Mouse (Mus musculus) erythroblast, embryonic 14.5 days (primary cell): ENCODE results near the gene Efhd1. TPM values are rescaled to one million over a fixed set of nuclear protein-coding genes. Genes with fewer than 3 reads are reported as not detected.

Source experiments
- H3K27me3 ChIP-seq: 2 replicates; pipeline ENCODE4 v1.6.1; 2012; ENCODE audit warnings: inconsistent platforms; ENCODE audit not compliant: control insufficient read depth
- H3K36me3 ChIP-seq: 2 replicates; pipeline ENCODE4 v1.6.1; 2012; ENCODE audit warnings: mild to moderate bottlenecking, inconsistent platforms; ENCODE audit not compliant: control insufficient read depth
- H3K4me1 ChIP-seq: 2 replicates; pipeline ENCODE4 v1.6.1; 2012; ENCODE audit warnings: inconsistent platforms; ENCODE audit not compliant: control insufficient read depth
- H3K4me3 ChIP-seq: replicated peaks from 2 replicates; pipeline ENCODE3; 2012; ENCODE audit warnings: moderate library complexity, mild to moderate bottlenecking, inconsistent platforms
- H3K9me3 ChIP-seq: 2 replicates; pipeline ENCODE4 v1.6.1; 2012; ENCODE audit warnings: low read length, inconsistent platforms, mixed read lengths; ENCODE audit not compliant: control insufficient read depth
- GATA1 ChIP-seq: IDR thresholded peaks from 2 replicates; pipeline ENCODE4 v1.6.1; 2012; ENCODE audit warnings: low read length, inconsistent platforms, mixed read lengths
- TAL1 ChIP-seq: IDR thresholded peaks from 3 replicates; pipeline ENCODE4 v1.6.1; 2012; ENCODE audit warnings: low read length, inconsistent platforms, mixed read lengths
- polyA plus RNA-seq: library from polyadenylated mRNA; stranded (reverse); fragments of >175 nt; gene quantifications from 2 replicates; pipeline ENCODE4 v1.2.3, GENCODE M21; 2012

Efhd1 gene
- polyA plus RNA-seq, 1 experiment: not detected

DNA sequence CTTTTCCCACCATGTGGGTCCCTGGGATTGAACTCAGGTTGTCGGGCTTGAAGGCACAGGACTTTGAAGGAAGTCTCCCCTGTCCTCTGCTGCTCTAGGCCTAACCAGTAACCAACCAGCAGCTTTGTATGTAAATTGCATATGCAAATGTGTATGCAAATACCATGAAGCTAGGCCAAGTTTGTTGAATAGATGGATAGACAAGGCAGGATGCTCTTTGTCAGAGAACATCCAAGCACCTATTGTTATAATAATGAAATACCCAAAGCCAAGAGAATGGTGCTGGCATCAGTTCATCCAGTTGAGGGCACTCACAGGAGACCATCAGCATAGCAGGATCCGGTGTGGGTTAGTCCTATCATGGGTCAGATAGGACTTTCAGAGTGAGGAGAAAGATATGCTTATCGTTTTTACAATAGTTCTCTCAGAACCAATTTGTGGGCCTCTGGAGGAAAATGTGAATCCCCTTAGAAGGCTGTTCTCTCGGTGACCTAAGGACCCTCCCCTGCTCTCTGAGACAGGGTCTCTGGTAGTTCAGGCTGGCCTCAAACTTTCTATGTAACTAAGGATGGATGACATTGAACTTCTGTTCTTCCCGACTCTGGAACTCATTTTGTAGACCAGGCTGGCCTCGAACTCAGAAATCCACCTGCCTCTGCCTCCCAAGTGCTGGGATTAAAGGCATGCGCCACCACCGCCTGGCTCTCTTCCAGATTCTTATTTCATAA is 49.8 kb downstream of the Efhd1 start:
- Histone ChIP-seq H3K36me3 (no peaks in the 10 kb centered on the region), H3K9me3 (no peaks in the 10 kb centered on the region), H3K4me3 (no peak overlapping the region), H3K27me3 (0 out of 2 replicates have a peak, but pooled peaks cover 3% of the 10 kb centered on the region), H3K4me1 (no peaks in the 10 kb centered on the region)
- no peak for TF ChIP-seq GATA1
- no peak for TF ChIP-seq TAL1

DNA sequence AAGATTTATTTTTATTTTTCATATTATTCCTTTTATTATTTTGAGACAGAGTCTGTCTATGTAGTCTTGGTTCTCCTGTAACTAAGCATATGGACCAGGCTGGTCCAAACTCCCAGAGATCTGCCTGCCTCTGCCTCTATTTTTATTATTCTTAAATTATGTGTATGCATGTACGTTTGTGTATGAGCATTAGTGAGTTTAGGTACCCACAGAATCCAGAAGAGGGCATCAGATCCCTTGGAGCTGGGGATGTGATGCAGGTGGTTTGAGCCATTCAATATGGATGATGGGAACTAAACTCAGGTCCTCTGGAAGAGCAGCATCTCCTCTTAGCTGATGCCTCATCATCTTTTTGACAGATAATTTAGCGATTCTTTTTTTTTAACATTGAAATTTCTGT is 51.3 kb downstream of the Efhd1 start:
- Histone ChIP-seq H3K27me3 (no peaks in the 10 kb centered on the region), H3K36me3 (no peaks in the 10 kb centered on the region), H3K9me3 (peaks cover 8% of the 10 kb centered on the region), H3K4me1 (no peaks in the 10 kb centered on the region), H3K4me3 (no peak overlapping the region)
- TF ChIP-seq GATA1 (no peak), TAL1 (no peak)

DNA sequence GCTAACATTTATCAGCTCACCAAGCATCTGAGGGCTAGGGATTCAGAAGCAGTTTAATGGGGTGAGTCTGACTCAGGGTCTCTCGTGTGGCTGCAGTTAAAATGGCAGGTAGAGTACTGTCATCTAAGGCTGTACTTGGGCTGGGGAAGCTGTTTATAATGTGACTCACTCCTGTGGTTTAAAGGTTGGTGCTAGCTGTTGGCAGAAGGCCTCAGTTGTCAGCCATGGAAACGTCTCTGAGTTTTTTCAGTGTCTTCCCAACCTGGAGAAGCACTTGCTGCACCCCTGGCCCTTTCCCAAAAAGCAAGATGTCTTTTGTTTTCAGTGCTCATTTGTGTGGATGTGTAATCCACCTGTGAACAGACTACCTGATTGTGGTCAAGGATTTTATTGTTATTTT is 51.7 kb downstream of the Efhd1 start:
- H3K9me3 ChIP-seq: peaks cover 11% of the 10 kb centered on the region
- H3K4me3 ChIP-seq: no peak overlapping the region

GRCm38 (mm10) chr1:87316672-87317071 is 52.5 kb downstream of the Efhd1 start:
- peaks cover 16% of the 10 kb centered on the region for H3K9me3 ChIP-seq
- H3K4me1 ChIP-seq: no peaks in the 10 kb centered on the region
- TF ChIP-seq TAL1: no peak
- H3K36me3 ChIP-seq: no peaks in the 10 kb centered on the region
- H3K4me3 ChIP-seq: no peak overlapping the region
- no peaks in the 10 kb centered on the region for H3K27me3 ChIP-seq

More for the DNA sequence above, 51.7 kb downstream of the Efhd1 start:
- Histone ChIP-seq H3K27me3 (no peaks in the 10 kb centered on the region), H3K36me3 (no peaks in the 10 kb centered on the region), H3K4me1 (no peaks in the 10 kb centered on the region)
- TF ChIP-seq GATA1 (no peak), TAL1 (no peak)

DNA sequence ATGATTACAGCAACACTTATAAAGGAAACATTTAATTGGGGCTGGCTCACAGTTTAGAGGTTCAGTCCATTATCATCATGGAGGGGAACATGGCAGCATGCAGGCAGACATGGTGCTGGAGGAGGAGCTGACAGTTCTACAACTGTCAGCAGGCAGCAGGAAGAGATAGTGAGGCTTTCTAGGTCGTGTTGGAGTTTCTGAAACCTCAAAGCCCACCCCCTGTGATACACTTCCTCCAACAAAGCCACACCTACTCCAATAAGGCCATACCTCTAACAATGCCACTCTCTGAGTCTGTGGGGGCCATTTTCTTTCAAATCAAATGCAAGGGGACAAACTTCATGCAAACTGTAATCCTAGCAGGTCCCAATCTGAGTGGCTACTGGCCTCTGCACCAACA is 56.9 kb downstream of the Efhd1 start:
- TF ChIP-seq TAL1 (no peak), GATA1 (no peak)
- Histone ChIP-seq H3K27me3 (no peaks in the 10 kb centered on the region), H3K4me1 (peaks cover 1% of the 10 kb centered on the region), H3K9me3 (peaks cover 16% of the 10 kb centered on the region), H3K4me3 (no peak overlapping the region), H3K36me3 (no peaks in the 10 kb centered on the region)

DNA sequence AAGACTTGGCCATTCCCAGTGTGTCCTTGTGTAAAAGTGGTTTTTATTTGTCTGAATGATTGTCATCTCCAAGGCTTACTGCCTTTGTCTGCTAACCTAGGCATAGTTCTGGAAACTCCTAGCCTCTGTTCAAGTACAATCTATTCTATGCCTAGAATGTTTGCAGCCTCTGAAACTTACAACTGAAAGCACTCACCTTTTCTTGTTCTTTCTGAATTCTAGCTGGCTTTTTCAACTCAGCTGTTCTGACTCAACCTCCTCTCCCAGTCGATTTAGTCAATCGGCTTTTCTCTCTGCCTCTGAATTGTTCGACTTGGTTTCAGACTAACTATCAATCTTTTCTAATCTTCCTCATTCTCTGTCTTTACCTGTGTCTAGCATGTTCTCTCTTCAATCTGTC is 58.6 kb downstream of the Efhd1 start:
- peaks cover 12% of the 10 kb centered on the region for H3K4me1 ChIP-seq
- TF ChIP-seq GATA1: no peak
- TF ChIP-seq TAL1: no peak
- no peak overlapping the region for H3K4me3 ChIP-seq
- H3K9me3 ChIP-seq: peaks cover 16% of the 10 kb centered on the region
- H3K27me3 ChIP-seq: no peaks in the 10 kb centered on the region
- H3K36me3 ChIP-seq: no peaks in the 10 kb centered on the region

GRCm38 (mm10) chr1:87324649-87325048 is 60.5 kb downstream of the Efhd1 start:
- H3K27me3 ChIP-seq: no peaks in the 10 kb centered on the region
- H3K9me3 ChIP-seq: peaks cover 14% of the 10 kb centered on the region
- peaks cover under 1% of the 10 kb centered on the region for H3K36me3 ChIP-seq
- TF ChIP-seq GATA1 (no peak), TAL1 (no peak)
- H3K4me1 ChIP-seq: peaks cover 30% of the 10 kb centered on the region
- no peak overlapping the region for H3K4me3 ChIP-seq

DNA sequence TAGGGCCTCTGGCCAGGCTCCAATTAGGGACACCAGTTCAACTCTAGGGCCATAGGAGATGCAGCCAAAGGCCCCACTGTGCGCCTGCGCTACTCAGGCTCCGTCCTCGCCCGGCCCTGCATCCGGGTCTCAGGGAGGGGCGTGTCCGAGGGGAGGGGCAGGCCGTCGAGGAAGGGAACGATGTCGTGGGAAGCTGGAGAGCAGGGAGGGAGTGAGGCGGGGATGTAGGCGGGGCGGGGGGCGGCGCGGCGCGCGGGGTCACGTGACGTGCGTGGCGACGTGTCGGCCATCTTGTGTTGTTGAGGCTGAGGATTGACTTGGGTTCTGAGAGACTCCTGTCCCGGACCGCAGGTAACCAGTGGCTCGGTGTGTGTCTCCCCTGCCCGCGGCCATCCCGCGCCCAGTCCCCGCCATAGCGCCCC is 62.6 kb downstream of the Efhd1 start, which contains the start of gene Gigyf2:
Gene Gigyf2 (plus strand): TSS at position 257 of the 422 bp plus-strand sequence.
- H3K4me3 ChIP-seq: peak within 1 kb of the TSS; percentile 100
- H3K4me1 ChIP-seq: peaks cover 36% of the 10 kb centered on the region
- TF ChIP-seq GATA1 (no peak), TAL1 (no peak)
- H3K27me3 ChIP-seq: no peaks in the 10 kb centered on the region
- peaks cover 13% of the 10 kb centered on the region for H3K36me3 ChIP-seq
- no peaks in the 10 kb centered on the region for H3K9me3 ChIP-seq

DNA sequence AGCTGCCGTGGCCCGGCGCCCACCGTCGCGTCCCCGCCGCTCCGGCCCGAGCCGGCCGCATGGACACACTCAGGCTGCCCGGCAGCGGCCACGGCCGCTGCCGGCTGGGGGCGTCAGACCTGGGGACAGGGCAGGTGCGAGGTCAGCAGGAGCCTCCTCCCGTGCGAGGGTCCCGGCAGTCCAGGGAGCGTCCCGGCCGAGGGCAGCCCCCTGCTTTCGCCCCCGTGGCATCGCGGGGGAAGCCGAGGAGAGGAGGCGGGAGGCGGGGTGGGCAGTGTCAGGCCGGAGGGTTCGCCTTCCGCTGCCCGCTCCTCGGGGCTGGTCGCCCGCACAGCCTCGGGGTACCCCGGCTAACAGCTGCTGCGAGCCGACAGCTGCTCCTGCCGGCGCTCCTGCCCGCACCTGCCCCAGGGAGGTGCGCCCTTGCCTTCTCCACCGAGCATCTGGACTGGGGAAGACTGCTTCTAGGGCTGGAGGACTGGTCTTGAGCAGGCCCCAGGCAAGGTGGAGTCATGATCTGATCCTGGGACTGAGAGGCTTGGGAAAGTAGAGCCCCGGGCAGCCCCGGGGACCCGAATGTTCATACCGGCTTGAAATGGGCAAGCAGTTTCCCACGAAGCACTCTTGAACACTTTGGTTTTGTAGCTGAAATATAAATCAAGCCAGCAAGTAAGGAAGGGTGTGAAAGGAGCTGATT is 63.1 kb downstream of the Efhd1 start:
- Histone ChIP-seq H3K4me1 (peaks cover 36% of the 10 kb centered on the region), H3K9me3 (no peaks in the 10 kb centered on the region), H3K36me3 (peaks cover 15% of the 10 kb centered on the region), H3K4me3 (peak overlapping the region; percentile 100), H3K27me3 (no peaks in the 10 kb centered on the region)
- TF ChIP-seq GATA1: no peak
- no peak for TF ChIP-seq TAL1
